ENCODE assay signal across 16 mouse cellular contexts in the genomic region with DNA sequence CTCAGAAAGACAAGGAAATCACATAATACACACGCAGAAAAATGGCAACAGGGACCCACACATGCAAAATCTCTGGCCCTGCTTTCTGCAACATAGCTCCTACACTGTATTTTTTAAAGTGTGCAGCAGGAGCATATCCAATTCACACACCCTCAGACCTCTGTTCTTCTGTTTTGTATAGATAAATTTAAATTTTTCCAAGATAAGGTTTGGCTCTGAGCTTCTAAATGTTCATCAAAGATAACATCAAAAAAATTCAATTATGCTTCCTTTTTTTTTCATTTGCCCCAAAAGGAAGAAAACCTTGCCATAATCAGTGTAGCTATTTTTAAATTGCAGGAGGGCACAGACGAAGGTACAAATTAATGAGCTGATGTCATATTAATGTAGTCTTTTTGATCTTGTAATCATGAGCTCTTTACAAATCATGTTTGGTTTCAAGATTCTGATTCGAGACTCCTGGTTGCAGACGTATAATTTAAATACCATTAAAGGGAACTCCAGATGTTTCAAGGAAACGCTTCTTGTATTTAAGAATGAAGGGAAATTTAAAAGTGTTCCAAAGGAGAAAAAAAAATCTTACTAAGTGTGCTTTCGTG.
"Had no signal": no experiment of that assay in that cellular context is flagged by ENCODE, and none has a peak within 500 bp of the region (broad histone marks: within the 10 kb centered on the region; RNA-seq: fewer than 3 reads in every experiment).

No protein-coding gene starts in this region.

- H3K9ac ChIP-seq: intestine, embryonic 15.5 days; kidney, embryonic 15.5 days; limb, embryonic 12.5 days; limb, embryonic 15.5 days; liver, embryonic 14.5 days; liver, postnatal 0 days; midbrain, embryonic 12.5 days had no signal

- H3K36me3 ChIP-seq: intestine, embryonic 15.5 days; kidney, embryonic 15.5 days; limb, embryonic 12.5 days; limb, embryonic 15.5 days; midbrain, embryonic 12.5 days had no signal

- H3K4me2 ChIP-seq: intestine, embryonic 15.5 days; kidney, embryonic 15.5 days; limb, embryonic 12.5 days; limb, embryonic 15.5 days; liver, embryonic 11.5 days; midbrain, embryonic 12.5 days had no signal

- DNase-seq: kidney, adult 11 months; kidney, adult 8-10 months; kidney, postnatal 10 days; kidney, postnatal 4 days; left cerebral cortex, postnatal 4 days; liver, postnatal 0 days; thymus, postnatal 25 days had no signal

- H3K4me3 ChIP-seq: intestine, embryonic 15.5 days; kidney, embryonic 15.5 days; limb, embryonic 12.5 days; limb, embryonic 15.5 days; midbrain, embryonic 12.5 days had no signal

- H3K4me1 ChIP-seq: intestine, embryonic 15.5 days; kidney, embryonic 15.5 days; limb, embryonic 12.5 days; limb, embryonic 15.5 days; midbrain, embryonic 12.5 days had no signal

- H3K9me3 ChIP-seq: intestine, embryonic 15.5 days; kidney, embryonic 15.5 days; limb, embryonic 15.5 days; midbrain, embryonic 12.5 days had no signal

- ATAC-seq: intestine, embryonic 15.5 days; liver, postnatal 0 days; lung, postnatal 0 days had no signal

- H3K27me3 ChIP-seq: intestine, embryonic 15.5 days; kidney, embryonic 15.5 days; limb, embryonic 12.5 days; limb, embryonic 15.5 days; midbrain, embryonic 12.5 days had no signal

- H3K27ac ChIP-seq: intestine, embryonic 15.5 days; kidney, embryonic 15.5 days; limb, embryonic 12.5 days; limb, embryonic 15.5 days; liver, embryonic 14.5 days; macrophage; midbrain, embryonic 12.5 days had no signal
